Mouse (Mus musculus) bone marrow macrophage, adult 2 months (primary cell): Measurements from ENCODE around the gene Olfr1158. TPM values are rescaled to one million over a fixed set of nuclear protein-coding genes. Genes with fewer than 3 reads are reported as not detected.
"Not testable (repeated sequence)": the region's sequence is repeated elsewhere in the genome, so short reads cannot be mapped to it uniquely, and the experiment has no call there.

ENCODE experiments used
- H3K27ac ChIP-seq: 2 replicates; pipeline ENCODE4 v1.5.1; 2012; ENCODE audit warnings: low read depth, low read length; ENCODE audit not compliant: insufficient read depth
- H3K4me1 ChIP-seq: 2 replicates; pipeline ENCODE4 v1.6.1; 2012; ENCODE audit warnings: low read length; ENCODE audit not compliant: control insufficient read depth, insufficient read depth
- H3K4me3 ChIP-seq: 2 replicates; pipeline ENCODE4 v1.5.1; 2012; ENCODE audit warnings: mild to moderate bottlenecking, low read length, moderate library complexity; ENCODE audit not compliant: insufficient read depth
- CTCF ChIP-seq: IDR thresholded peaks from 2 replicates; pipeline ENCODE4 v1.5.1; 2012; ENCODE audit warnings: low read depth, mild to moderate bottlenecking, low read length, moderate library complexity
- POLR2A ChIP-seq: IDR thresholded peaks from 2 replicates; pipeline ENCODE4 v1.6.1; 2012; ENCODE audit warnings: mild to moderate bottlenecking, low read depth, low read length, borderline replicate concordance
- polyA plus RNA-seq: library from polyadenylated mRNA; stranded (reverse); fragments of >200 nt; gene quantifications from 2 replicates; pipeline ENCODE4 v1.2.4, GENCODE M21; 2012; ENCODE audit not compliant: missing spikeins, insufficient read depth, insufficient read length

Gene Olfr1158
- polyA plus RNA-seq: not detected in 2 replicates

DNA sequence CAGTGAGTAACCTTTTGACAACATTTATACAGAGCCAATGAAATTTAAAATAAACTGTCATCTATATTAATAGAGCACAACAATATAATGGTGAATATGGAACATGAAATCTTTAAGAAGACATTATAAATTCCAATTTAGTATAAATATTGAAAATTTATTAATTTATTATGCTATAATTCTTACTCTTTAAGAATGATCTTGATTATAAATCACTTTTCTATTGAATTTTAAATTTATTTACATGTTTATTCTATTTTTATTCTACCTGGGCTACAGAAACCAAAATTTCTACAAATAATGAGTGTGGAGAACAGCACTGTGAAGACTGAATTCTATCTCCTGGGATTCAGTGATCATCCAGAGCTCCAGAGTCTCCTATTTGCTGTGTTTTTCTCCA lies at the start of gene Olfr1158:
TSS of gene Olfr1158 (plus strand) at position 301 of the 400 bp plus-strand sequence.
- H3K27ac ChIP-seq: no peak within 1 kb of the TSS
- TF ChIP-seq CTCF: no peak
- no peak for TF ChIP-seq POLR2A
- no peaks in the 10 kb centered on the region for H3K4me1 ChIP-seq
- H3K4me3 ChIP-seq: no peak within 1 kb of the TSS

GRCm38 (mm10) chr2:87945037-87945436 lies 44.9 kb upstream of the Olfr1158 start, which contains the start of gene Olfr1155:
Gene Olfr1155, minus strand, starts transcription at chr2:87945137.
- Histone ChIP-seq H3K27ac (no peak within 1 kb of the TSS), H3K4me1 (no peaks in the 10 kb centered on the region), H3K4me3 (no peak within 1 kb of the TSS)
- TF ChIP-seq CTCF: no peak

GRCm38 (mm10) chr2:87953000-87953399 lies 36.9 kb upstream of the Olfr1158 start, which contains the start of gene Olfr1156:
Gene Olfr1156, minus strand, starts transcription at chr2:87953100.
- Histone ChIP-seq H3K4me1 (no peaks in the 10 kb centered on the region), H3K4me3 (no peak within 1 kb of the TSS), H3K27ac (no peak within 1 kb of the TSS)
- TF ChIP-seq CTCF (no peak), POLR2A (no peak)

DNA sequence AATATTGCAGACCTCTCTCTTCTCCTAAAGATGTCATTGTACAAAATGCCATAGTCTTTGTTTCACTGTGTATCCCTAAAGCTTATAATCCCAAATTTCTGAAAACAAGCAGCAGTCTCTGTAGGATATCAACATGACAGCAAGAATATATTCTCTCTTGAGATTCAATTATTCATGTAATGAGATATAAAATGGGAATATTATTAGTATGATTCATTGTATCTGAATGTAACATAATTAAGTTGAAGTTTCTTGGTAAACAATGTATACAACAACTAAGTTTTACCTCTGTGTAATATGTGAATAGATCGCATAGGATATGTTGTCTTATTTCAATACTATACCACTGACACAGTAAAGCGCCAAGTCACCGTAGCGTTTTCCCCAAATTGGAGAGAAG lies 21.7 kb upstream of the Olfr1158 start, which contains the start of gene Olfr1157:
TSS of gene Olfr1157 (minus strand) at position 101 of the 400 bp plus-strand sequence.
- no peak within 1 kb of the TSS for H3K4me3 ChIP-seq
- no peak for TF ChIP-seq POLR2A
- no peak for TF ChIP-seq CTCF
- no peak within 1 kb of the TSS for H3K27ac ChIP-seq
- no peaks in the 10 kb centered on the region for H3K4me1 ChIP-seq

GRCm38 (mm10) chr2:87974563-87974962 lies 15.3 kb upstream of the Olfr1158 start, which contains the start of gene Olfr74:
Gene Olfr74, minus strand, starts transcription at chr2:87974663.
- no peaks in the 10 kb centered on the region for H3K4me1 ChIP-seq
- H3K4me3 ChIP-seq: no peak within 1 kb of the TSS
- H3K27ac ChIP-seq: no peak within 1 kb of the TSS
- TF ChIP-seq POLR2A: no peak
- no peak for TF ChIP-seq CTCF

- Histone ChIP-seq H3K4me3 (no peak within 1 kb of the TSS), H3K4me1 (no peaks in the 10 kb centered on the region), H3K27ac (no peak within 1 kb of the TSS)
- TF ChIP-seq POLR2A (no peak), CTCF (no peak)
Measured at GRCm38 (mm10) chr2:88007515-88008318, 17.8 kb downstream of the Olfr1158 start, which contains the start of gene Olfr1160. Gene Olfr1160, minus strand, starts transcription at chr2:88008268.

- not testable (repeated sequence) for H3K4me1 ChIP-seq, H3K27ac ChIP-seq, H3K4me3 ChIP-seq
Measured at GRCm38 (mm10) chr2:88022474-88022873, 32.6 kb downstream of the Olfr1158 start, which contains the start of gene Olfr1161. Gene Olfr1161, plus strand, starts transcription at chr2:88022774.

- TF ChIP-seq CTCF (no peak), POLR2A (no peak)
- no peak within 1 kb of the TSS for H3K27ac ChIP-seq
- no peak within 1 kb of the TSS for H3K4me3 ChIP-seq
- H3K4me1 ChIP-seq: no peaks in the 10 kb centered on the region
Measured at GRCm38 (mm10) chr2:88037599-88037998, 47.7 kb downstream of the Olfr1158 start, which contains the start of gene Olfr73. Gene Olfr73, minus strand, starts transcription at chr2:88037699.

Other genes starting within 250 kb of the Olfr1158 start
- not detected in 2 replicates for gene Olfr1140, start 246.4 kb upstream of the Olfr1158 start, polyA plus RNA-seq
- gene Olfr1141, start 236.1 kb upstream of the Olfr1158 start, polyA plus RNA-seq: not detected in 2 replicates
- not detected in 2 replicates for gene Olfr152, start 210.6 kb upstream of the Olfr1158 start, polyA plus RNA-seq
- not detected in 2 replicates for gene Olfr1143, start 189.5 kb upstream of the Olfr1158 start, polyA plus RNA-seq
- not detected in 2 replicates for gene Olfr1145, start 180.3 kb upstream of the Olfr1158 start, polyA plus RNA-seq
- not detected in 2 replicates for gene Olfr1148, start 159.6 kb upstream of the Olfr1158 start, polyA plus RNA-seq
- gene Olfr1150-ps1, start 146.1 kb upstream of the Olfr1158 start, polyA plus RNA-seq: not detected in 2 replicates
- gene Olfr1151, start 134.3 kb upstream of the Olfr1158 start, polyA plus RNA-seq: not detected in 2 replicates
- 0.89 TPM in 1 of 2 replicates, not detected in the other for gene Olfr1152, start 123.6 kb upstream of the Olfr1158 start, polyA plus RNA-seq
- gene Olfr1153, start 95.2 kb upstream of the Olfr1158 start, polyA plus RNA-seq: not detected in 2 replicates
- gene Olfr1154, start 84.9 kb upstream of the Olfr1158 start, polyA plus RNA-seq: not detected in 2 replicates
- gene Olfr1155, start 45.0 kb upstream of the Olfr1158 start, polyA plus RNA-seq: not detected in 2 replicates
- gene Olfr1156, start 37.0 kb upstream of the Olfr1158 start, polyA plus RNA-seq: not detected in 2 replicates
- gene Olfr1157, start 21.8 kb upstream of the Olfr1158 start, polyA plus RNA-seq: not detected in 2 replicates
- gene Olfr74, start 15.4 kb upstream of the Olfr1158 start, polyA plus RNA-seq: not detected in 2 replicates
- gene Olfr1160, start 18.2 kb downstream of the Olfr1158 start, polyA plus RNA-seq: not detected in 2 replicates
- gene Olfr1161, start 32.7 kb downstream of the Olfr1158 start, polyA plus RNA-seq: not detected in 2 replicates
- gene Olfr73, start 47.6 kb downstream of the Olfr1158 start, polyA plus RNA-seq: not detected in 2 replicates
- not detected in 2 replicates for gene Olfr1162, start 61.0 kb downstream of the Olfr1158 start, polyA plus RNA-seq
- gene Olfr1163, start 81.7 kb downstream of the Olfr1158 start, polyA plus RNA-seq: not detected in 2 replicates
- not detected in 2 replicates for gene Olfr1164, start 103.9 kb downstream of the Olfr1158 start, polyA plus RNA-seq
- gene Olfr1166, start 138.2 kb downstream of the Olfr1158 start, polyA plus RNA-seq: not detected in 2 replicates
- not detected in 2 replicates for gene Olfr1167, start 165.1 kb downstream of the Olfr1158 start, polyA plus RNA-seq
- not detected in 2 replicates for gene Olfr1168, start 191.8 kb downstream of the Olfr1158 start, polyA plus RNA-seq
- not detected in 2 replicates for gene Olfr1170, start 238.2 kb downstream of the Olfr1158 start, polyA plus RNA-seq